Mouse (Mus musculus) spleen, postnatal 0 days (tissue): ENCODE measurements around the gene Sh2d1b1. TPM values are rescaled to one million over a fixed set of nuclear protein-coding genes. Genes with fewer than 3 reads are reported as not detected.

Experiments used
- polyA plus RNA-seq: library from polyadenylated mRNA; unstranded; fragments of >200 nt; fragmentation: Nextera tagmentation; extraction: Ambion mirVana; gene quantifications from 2 replicates; pipeline ENCODE4 v1.2.1, GENCODE M21; 2015

Gene Sh2d1b1
- 1.8 and 2.4 TPM in 2 replicates for polyA plus RNA-seq

GRCm38 (mm10) chr1:170277016-170277415 lies at the start of gene Sh2d1b1:
Sh2d1b1 (plus strand) TSS chr1:170277320.

GRCm38 (mm10) chr1:170232688-170233087 lies 44.4 kb upstream of the Sh2d1b1 start, which contains the start of gene Sh2d1b2:
Sh2d1b2 (plus strand) TSS chr1:170232749.

DNA sequence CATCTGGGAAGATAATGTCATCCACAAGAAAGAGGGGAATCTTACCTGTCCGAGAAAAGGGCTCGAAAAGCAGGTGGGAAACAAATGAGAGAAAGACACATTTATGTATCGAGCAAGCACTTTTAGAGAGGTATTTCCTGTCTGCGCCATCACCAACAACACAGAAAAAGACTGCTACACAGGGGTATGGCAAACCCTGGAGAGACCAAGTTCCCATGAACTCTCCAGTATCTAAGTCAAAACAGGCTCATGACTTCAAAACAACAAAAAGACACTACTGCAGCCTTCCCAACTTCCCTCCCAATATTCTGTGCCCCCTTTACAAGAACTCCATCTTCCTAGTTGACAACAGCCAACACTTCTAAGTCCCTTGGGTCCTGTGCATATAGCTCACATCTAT lies 29.1 kb downstream of the Sh2d1b1 start, which contains the start of gene Gm7694:
Gene Gm7694, minus strand, starts transcription at position 101 of the 400 bp plus-strand sequence.

GRCm38 (mm10) chr1:170308503-170308902 lies 31.4 kb downstream of the Sh2d1b1 start, which contains the start of gene Spata46:
Spata46 (plus strand) TSS chr1:170308803.

Other genes with a start within 250 kb of the Sh2d1b1 start
- 2.1 and 4.1 TPM in 2 replicates for gene Ddr2, start 166.6 kb upstream of the Sh2d1b1 start, polyA plus RNA-seq
- 35.4 and 36.5 TPM in 2 replicates for gene Uap1, start 102.4 kb upstream of the Sh2d1b1 start, polyA plus RNA-seq
- 6.3 and 6.8 TPM in 2 replicates for gene Uhmk1, start 61.9 kb upstream of the Sh2d1b1 start, polyA plus RNA-seq
- not detected in 2 replicates for gene Sh2d1b2, start 44.6 kb upstream of the Sh2d1b1 start, polyA plus RNA-seq
- 1.5 and 1.7 TPM in 2 replicates for gene Gm7694, start 29.0 kb downstream of the Sh2d1b1 start, polyA plus RNA-seq
- 0.69 and 0.87 TPM in 2 replicates for gene Spata46, start 31.5 kb downstream of the Sh2d1b1 start, polyA plus RNA-seq